Mouse (Mus musculus) limb, embryonic 10.5 days (tissue): ENCODE data around the gene Olfr1410. TPM values are rescaled to one million over a fixed set of nuclear protein-coding genes. Genes with fewer than 3 reads are reported as not detected.
A peak's percentile ranks its signal among the peaks of the same experiment; 100 is the strongest.

Source experiments
- DNase-seq: peaks from one replicate; pipeline ENCODE4 v3.0.0-alpha.2; 2017; ENCODE audit warnings: low spot score
- H3K27ac ChIP-seq: fragments of 300-500 bp; sonication (generic); 2 replicates; pipeline ENCODE4 v1.5.1; 2016; ENCODE audit warnings: mild to moderate bottlenecking
- H3K27me3 ChIP-seq: fragments of 300-500 bp; sonication (generic); 2 replicates; pipeline ENCODE4 v1.6.1; 2016; ENCODE audit warnings: low read depth, mild to moderate bottlenecking; ENCODE audit not compliant: poor library complexity, severe bottlenecking
- H3K36me3 ChIP-seq: fragments of 300-500 bp; sonication (generic); 2 replicates; pipeline ENCODE4 v1.6.1; 2016; ENCODE audit warnings: mild to moderate bottlenecking, moderate library complexity
- H3K4me1 ChIP-seq: fragments of 300-500 bp; sonication (generic); 2 replicates; pipeline ENCODE4 v1.6.1; 2016
- H3K4me3 ChIP-seq: fragments of 300-500 bp; sonication (generic); 2 replicates; pipeline ENCODE4 v1.5.1; 2016; ENCODE audit warnings: mild to moderate bottlenecking, moderate library complexity
- H3K9me3 ChIP-seq: fragments of 300-500 bp; sonication (generic); replicated peaks from 2 replicates; pipeline ENCODE4 v1.6.1; 2016; ENCODE audit warnings: mild to moderate bottlenecking
- WGBS: fragments of 180-500 bp; shearing (Covaris S2); methylation state at CpG from one replicate; pipeline ENCODE4 v1.1.7; 2016; 5-methylcytosine and 5-hydroxymethylcytosine counted together
- polyA plus RNA-seq: library from polyadenylated mRNA; unstranded; fragments of >200 nt; fragmentation: Nextera tagmentation; extraction: Ambion mirVana; gene quantifications from 2 replicates; pipeline ENCODE4 v1.2.1, GENCODE M21; 2016

Gene Olfr1410
- polyA plus RNA-seq, 1 experiment from 2014 or later: not detected

- WGBS: 73% methylated on average over 2 of the region's 2 CpGs
- H3K36me3 ChIP-seq: no peaks in the 10 kb centered on the region
- no peak for DNase-seq
Measured at GRCm38 (mm10) chr1:92646111-92646510, 40.5 kb downstream of the Olfr1410 start.

GRCm38 (mm10) chr1:92646601-92647000 is 41.0 kb downstream of the Olfr1410 start:
- Histone ChIP-seq H3K36me3 (no peaks in the 10 kb centered on the region), H3K9me3 (no peaks in the 10 kb centered on the region), H3K4me3 (no peak overlapping the region), H3K27ac (no peak overlapping the region), H3K27me3 (no peaks in the 10 kb centered on the region), H3K4me1 (peaks cover 20% of the 10 kb centered on the region)
- WGBS: 69% methylated on average over 7 of the region's 7 CpGs
- DNase-seq: no peak

More at GRCm38 (mm10) chr1:92646111-92646510, 40.5 kb downstream of the Olfr1410 start:
- H3K9me3 ChIP-seq: no peaks in the 10 kb centered on the region
- peaks cover 22% of the 10 kb centered on the region for H3K4me1 ChIP-seq
- no peaks in the 10 kb centered on the region for H3K27me3 ChIP-seq
- H3K4me3 ChIP-seq: no peak overlapping the region
- no peak overlapping the region for H3K27ac ChIP-seq

DNA sequence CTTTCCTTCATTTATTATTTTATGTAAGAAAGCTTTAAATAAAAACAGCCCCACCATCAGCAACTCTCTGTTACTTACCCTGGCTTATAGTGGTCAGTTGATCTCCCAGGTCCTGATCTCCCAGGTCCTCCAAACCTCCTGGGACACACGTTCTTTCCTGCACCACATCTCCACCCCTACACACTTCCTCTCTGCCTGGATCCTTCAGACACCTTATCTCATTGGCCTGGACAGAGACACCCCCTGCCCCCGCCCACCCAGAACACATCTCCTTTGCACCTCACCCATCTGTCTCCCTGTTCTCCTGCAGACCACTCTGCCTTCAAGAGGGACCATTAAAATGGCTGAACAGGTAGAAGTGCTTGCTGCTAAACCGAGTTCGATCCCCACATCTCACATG is 41.4 kb downstream of the Olfr1410 start:
- Histone ChIP-seq H3K27me3 (no peaks in the 10 kb centered on the region), H3K4me1 (peaks cover 18% of the 10 kb centered on the region), H3K27ac (no peak overlapping the region), H3K9me3 (no peaks in the 10 kb centered on the region), H3K36me3 (no peaks in the 10 kb centered on the region), H3K4me3 (no peak overlapping the region)
- no peak for DNase-seq
- WGBS: 72% methylated on average over 4 of the region's 4 CpGs

GRCm38 (mm10) chr1:92647752-92648151 is 42.2 kb downstream of the Olfr1410 start:
- H3K4me1 ChIP-seq: peaks cover 11% of the 10 kb centered on the region
- H3K27me3 ChIP-seq: no peaks in the 10 kb centered on the region
- H3K27ac ChIP-seq: no peak overlapping the region
- H3K9me3 ChIP-seq: no peaks in the 10 kb centered on the region
- H3K4me3 ChIP-seq: no peak overlapping the region
- WGBS: 13% methylated on average over 8 of the region's 8 CpGs
- H3K36me3 ChIP-seq: no peaks in the 10 kb centered on the region
- peak; percentile 90 for DNase-seq

DNA sequence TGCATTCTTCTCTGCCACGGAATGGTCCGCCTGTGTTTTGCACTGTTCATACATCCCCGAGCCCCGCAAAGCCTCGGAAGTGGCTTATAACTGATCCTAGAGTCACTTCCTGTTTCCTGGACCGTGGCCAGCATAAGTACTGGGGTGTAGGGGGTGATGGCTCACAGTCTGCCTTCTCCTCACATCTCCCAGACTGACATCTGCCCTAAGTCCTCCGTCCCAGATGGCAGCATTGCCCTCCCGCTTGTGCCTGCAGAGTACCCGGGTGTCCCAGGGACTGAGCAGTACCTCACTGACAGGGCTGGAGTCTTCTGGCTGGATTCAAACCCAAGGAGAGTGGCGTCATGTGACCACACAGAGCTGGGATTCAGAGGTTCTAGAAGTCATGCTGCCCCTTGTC is 42.6 kb downstream of the Olfr1410 start:
- DNase-seq: no peak
- H3K9me3 ChIP-seq: no peaks in the 10 kb centered on the region
- no peak overlapping the region for H3K4me3 ChIP-seq
- H3K27me3 ChIP-seq: no peaks in the 10 kb centered on the region
- WGBS: 50% methylated on average over 10 of the region's 10 CpGs
- peaks cover 10% of the 10 kb centered on the region for H3K4me1 ChIP-seq
- H3K27ac ChIP-seq: 0 out of 2 replicates have a peak overlapping the region, but pooled peaks have one; percentile 20
- no peaks in the 10 kb centered on the region for H3K36me3 ChIP-seq

- Histone ChIP-seq H3K36me3 (no peaks in the 10 kb centered on the region), H3K4me3 (no peak within 1 kb of the TSS), H3K9me3 (no peaks in the 10 kb centered on the region), H3K27me3 (no peaks in the 10 kb centered on the region), H3K27ac (peak within 1 kb of the TSS; percentile 38; the same call in 1 of the 2 replicates), H3K4me1 (peaks cover 10% of the 10 kb centered on the region)
- WGBS: 33% methylated on average over 8 of the region's 8 CpGs
- DNase-seq: peak; percentile 85
Measured at GRCm38 (mm10) chr1:92648673-92649072, 43.1 kb downstream of the Olfr1410 start, which contains the start of gene Otos. Otos (minus strand) TSS chr1:92648841.

DNA sequence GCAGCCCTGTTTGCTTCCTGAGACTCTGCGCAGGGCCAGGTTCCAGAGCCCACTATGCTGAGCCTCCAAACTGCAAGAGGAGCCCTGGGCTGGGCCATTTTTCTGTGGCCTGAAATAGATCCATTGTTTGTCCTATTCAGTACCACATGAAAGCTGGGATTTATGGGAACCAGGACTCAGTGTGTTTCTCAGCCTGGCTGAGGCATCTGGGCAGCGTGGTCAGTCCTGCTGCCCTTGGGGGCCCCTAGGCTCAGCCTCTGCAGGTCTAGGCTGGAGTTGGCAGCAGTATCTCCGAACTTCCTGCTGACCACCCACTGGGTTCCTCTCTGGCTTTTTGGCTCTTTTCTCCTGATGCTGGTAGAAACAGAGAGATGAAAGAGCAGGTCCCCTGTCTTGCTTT is 45.9 kb downstream of the Olfr1410 start:
- H3K27me3 ChIP-seq: no peaks in the 10 kb centered on the region
- H3K27ac ChIP-seq: no peak overlapping the region
- WGBS: 82% methylated on average over 3 of the region's 3 CpGs
- peaks cover 10% of the 10 kb centered on the region for H3K4me1 ChIP-seq
- DNase-seq: no peak
- H3K9me3 ChIP-seq: no peaks in the 10 kb centered on the region
- H3K36me3 ChIP-seq: no peaks in the 10 kb centered on the region
- no peak overlapping the region for H3K4me3 ChIP-seq

DNA sequence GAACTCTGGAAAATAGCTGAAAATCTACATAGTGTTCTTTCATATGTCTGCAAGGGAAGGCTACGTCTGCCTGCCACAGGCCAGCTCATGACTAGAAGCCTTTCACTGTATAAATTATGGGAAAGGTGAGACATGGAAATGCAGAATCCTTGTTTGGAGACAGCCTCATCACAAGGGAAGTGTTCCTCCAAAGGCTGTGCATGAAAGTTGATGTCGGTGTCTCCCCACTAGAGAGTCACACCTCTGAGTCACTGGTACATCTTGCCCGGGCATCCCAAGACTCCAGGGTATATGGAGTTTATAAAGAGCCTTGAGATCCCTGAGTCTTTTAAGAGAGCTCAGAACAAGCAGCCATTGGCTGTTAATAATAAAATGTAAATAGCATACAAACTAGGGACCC is 47.6 kb downstream of the Olfr1410 start:
- Histone ChIP-seq H3K9me3 (no peaks in the 10 kb centered on the region), H3K4me3 (no peak overlapping the region)
- WGBS: 91% methylated on average over 3 of the region's 3 CpGs

DNA sequence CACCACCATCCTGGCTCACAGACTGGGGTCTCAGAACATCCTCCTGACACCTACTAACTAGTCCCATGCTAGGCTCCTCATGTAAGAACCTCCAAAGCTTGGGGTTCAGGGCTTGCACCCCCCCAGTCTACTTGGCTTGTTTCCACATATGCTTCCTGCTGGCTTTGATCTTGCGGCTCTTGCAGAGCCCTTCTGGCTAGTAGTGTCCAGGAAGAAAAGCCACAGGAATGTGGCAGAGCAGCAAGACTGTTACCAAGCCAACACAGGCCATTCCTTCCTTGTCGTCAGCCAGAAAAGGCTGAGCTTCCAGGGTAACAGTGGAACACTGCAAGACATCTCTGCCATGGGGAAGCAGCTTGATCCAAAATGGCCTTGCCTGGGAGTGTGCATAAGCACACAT is 49.1 kb downstream of the Olfr1410 start:
- 71% methylated on average over 2 of the region's 2 CpGs for WGBS
- H3K27me3 ChIP-seq: 0 out of 2 replicates have a peak, but pooled peaks cover 5% of the 10 kb centered on the region
- no peak for DNase-seq
- no peak overlapping the region for H3K27ac ChIP-seq
- peaks cover 7% of the 10 kb centered on the region; the same call in 1 of the 2 replicates for H3K4me1 ChIP-seq
- H3K36me3 ChIP-seq: no peaks in the 10 kb centered on the region
- H3K4me3 ChIP-seq: no peak overlapping the region
- H3K9me3 ChIP-seq: no peaks in the 10 kb centered on the region

More for the DNA sequence above, 47.6 kb downstream of the Olfr1410 start:
- no peak for DNase-seq
- no peak overlapping the region for H3K27ac ChIP-seq
- no peaks in the 10 kb centered on the region for H3K27me3 ChIP-seq
- peaks cover 10% of the 10 kb centered on the region for H3K4me1 ChIP-seq
- H3K36me3 ChIP-seq: no peaks in the 10 kb centered on the region

DNA sequence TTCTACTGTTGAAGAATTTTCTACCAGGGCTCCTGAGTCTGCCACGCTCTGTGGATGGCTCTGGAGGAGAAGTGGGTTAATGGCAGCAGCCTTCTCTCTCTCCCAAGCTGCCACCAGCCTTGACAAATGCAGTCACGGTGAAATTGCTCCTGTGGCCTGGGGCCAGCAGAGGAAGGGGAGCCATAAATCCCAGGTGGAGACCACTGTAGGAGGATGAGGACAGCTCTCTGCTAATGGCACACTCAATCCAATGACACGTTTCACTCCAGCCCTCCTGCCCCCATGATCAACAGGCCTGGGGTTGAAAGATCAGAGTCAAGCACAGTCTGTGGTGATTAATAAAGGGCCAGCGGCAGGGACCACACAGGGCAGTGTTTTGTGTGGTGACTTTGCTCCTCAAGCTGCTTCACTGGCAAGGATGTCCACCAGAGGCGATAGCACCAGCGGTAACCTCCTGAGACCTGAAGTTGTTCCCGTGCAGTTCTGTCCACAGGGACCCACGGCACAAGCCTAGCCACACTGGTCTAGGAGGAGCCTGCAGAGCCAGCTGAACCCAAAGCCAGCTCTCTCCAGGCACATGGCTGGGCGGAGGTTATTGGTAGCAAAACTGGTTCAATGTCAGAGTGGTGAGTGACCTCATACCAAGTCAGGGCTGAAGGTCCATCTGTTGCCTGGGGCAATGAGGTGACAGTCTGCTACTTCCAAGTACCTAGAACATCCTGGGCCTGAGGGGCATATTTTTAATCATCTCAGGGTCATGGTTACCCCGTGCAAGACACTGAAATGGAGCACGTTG is 51.6 kb downstream of the Olfr1410 start:
- H3K36me3 ChIP-seq: no peaks in the 10 kb centered on the region
- WGBS: 62% methylated on average over 11 of the region's 11 CpGs
- no peak for DNase-seq
- no peak overlapping the region for H3K27ac ChIP-seq
- no peak overlapping the region for H3K4me3 ChIP-seq
- H3K9me3 ChIP-seq: no peaks in the 10 kb centered on the region
- H3K4me1 ChIP-seq: peaks cover 7% of the 10 kb centered on the region; the same call in 1 of the 2 replicates
- H3K27me3 ChIP-seq: 0 out of 2 replicates have a peak, but pooled peaks cover 5% of the 10 kb centered on the region

- Histone ChIP-seq H3K27ac (no peak overlapping the region), H3K4me3 (no peak overlapping the region), H3K9me3 (no peaks in the 10 kb centered on the region), H3K36me3 (no peaks in the 10 kb centered on the region), H3K4me1 (peaks cover 7% of the 10 kb centered on the region; the same call in 1 of the 2 replicates), H3K27me3 (0 out of 2 replicates have a peak, but pooled peaks cover 5% of the 10 kb centered on the region)
- 74% methylated on average over 5 of the region's 5 CpGs for WGBS
- no peak for DNase-seq
Measured at GRCm38 (mm10) chr1:92659392-92659791, 53.8 kb downstream of the Olfr1410 start.
